Mouse (Mus musculus) stomach, embryonic 16.5 days (tissue): ENCODE data around the gene Cage1. TPM values are rescaled to one million over a fixed set of nuclear protein-coding genes. Genes with fewer than 3 reads are reported as not detected.

ENCODE experiments used
- ATAC-seq: fragments of 200-750 bp; cut with Nextera tagmentation; 2 replicates; pipeline ENCODE4 v1.8.0; 2017; ENCODE audit warnings: moderate number of reproducible peaks, moderate TSS enrichment; ENCODE audit not compliant: insufficient read depth, low FRiP score
- H3K27ac ChIP-seq: fragments of 300-500 bp; sonication (generic); 2 replicates; pipeline ENCODE4 v1.5.1; 2014; ENCODE audit warnings: low read length
- H3K27me3 ChIP-seq: fragments of 300-500 bp; sonication (generic); 2 replicates; pipeline ENCODE4 v1.6.1; 2014; ENCODE audit warnings: low read length, control low read depth, mixed read lengths; ENCODE audit not compliant: control insufficient read depth, insufficient read depth
- H3K36me3 ChIP-seq: fragments of 300-500 bp; sonication (generic); 2 replicates; pipeline ENCODE4 v1.6.1; 2014; ENCODE audit warnings: low read length; ENCODE audit not compliant: control insufficient read depth, insufficient read depth
- H3K4me1 ChIP-seq: fragments of 300-500 bp; sonication (generic); 2 replicates; pipeline ENCODE4 v1.6.1; 2014; ENCODE audit warnings: low read length, control low read depth, mixed read lengths; ENCODE audit not compliant: control insufficient read depth, insufficient read depth
- H3K4me2 ChIP-seq: fragments of 300-500 bp; sonication (generic); 2 replicates; pipeline ENCODE4 v1.6.1; 2014; ENCODE audit warnings: low read depth, low read length, mixed read lengths
- H3K4me3 ChIP-seq: fragments of 300-500 bp; sonication (generic); replicated peaks from 2 replicates; pipeline ENCODE4 v1.5.1; 2014; ENCODE audit warnings: mild to moderate bottlenecking, low read length
- H3K9ac ChIP-seq: fragments of 300-500 bp; sonication (generic); 2 replicates; pipeline ENCODE4 v1.6.1; 2014; ENCODE audit warnings: low read length
- H3K9me3 ChIP-seq: fragments of 300-500 bp; sonication (generic); replicated peaks from 2 replicates; pipeline ENCODE4 v1.6.1; 2016; ENCODE audit warnings: low read length, control low read depth; ENCODE audit not compliant: control insufficient read depth
- WGBS: fragments of 180-500 bp; shearing (Covaris S2); extraction: QIAGEN DNeasy Blood & Tissue Kit; methylation state at CpG from one replicate; pipeline ENCODE4 v1.1.7; 2014; 5-methylcytosine and 5-hydroxymethylcytosine counted together
- polyA plus RNA-seq: library from polyadenylated mRNA; unstranded; fragments of >200 nt; fragmentation: Nextera tagmentation; extraction: Ambion mirVana; gene quantifications from 2 replicates; pipeline ENCODE4 v1.2.1, GENCODE M21; 2015

Cage1 gene
- polyA plus RNA-seq, 1 experiment from 2014 or later = 0.72 TPM

DNA sequence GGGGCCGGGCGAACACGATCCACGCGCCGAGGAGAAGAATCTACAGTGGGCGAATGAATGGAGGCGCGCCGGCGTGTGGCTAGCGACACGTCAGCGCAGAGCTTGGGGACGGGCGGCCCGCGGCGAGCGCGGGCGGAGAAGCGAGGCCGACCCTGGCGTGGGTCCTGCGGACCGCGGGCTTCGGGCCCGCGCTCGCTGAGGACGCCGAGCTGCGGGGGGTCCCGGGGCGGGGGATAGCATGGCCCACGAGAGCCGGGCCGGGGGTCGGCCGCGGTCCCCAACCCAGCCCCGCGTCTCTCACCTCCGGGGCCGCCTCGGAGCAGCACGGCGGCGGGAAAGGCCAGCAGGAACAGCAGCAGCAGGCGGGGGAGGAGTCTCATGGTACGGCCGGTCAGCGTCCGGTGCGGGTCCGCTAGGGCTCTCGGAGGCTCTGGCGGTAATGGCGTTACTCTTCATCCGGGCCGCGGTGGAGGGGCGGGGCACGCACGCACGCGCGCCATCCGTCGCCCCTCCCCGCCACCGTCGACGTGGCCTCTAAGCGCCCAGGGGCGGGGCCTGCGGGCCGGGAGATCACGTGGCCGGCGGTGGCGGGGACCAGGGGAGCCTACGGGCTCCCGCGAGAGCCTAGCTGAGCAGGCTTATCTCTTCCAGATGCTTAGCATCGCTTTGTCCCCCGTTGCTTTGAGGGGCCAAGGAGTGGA is 43.0 kb downstream of the Cage1 start, which contains the start of gene Ssr1:
TSS of gene Ssr1 (minus strand) at position 514 of the 701 bp plus-strand sequence.
- WGBS = under 1% methylated on average over 89 of the region's 89 CpGs
- no peaks in the 10 kb centered on the region for H3K9me3 ChIP-seq

DNA sequence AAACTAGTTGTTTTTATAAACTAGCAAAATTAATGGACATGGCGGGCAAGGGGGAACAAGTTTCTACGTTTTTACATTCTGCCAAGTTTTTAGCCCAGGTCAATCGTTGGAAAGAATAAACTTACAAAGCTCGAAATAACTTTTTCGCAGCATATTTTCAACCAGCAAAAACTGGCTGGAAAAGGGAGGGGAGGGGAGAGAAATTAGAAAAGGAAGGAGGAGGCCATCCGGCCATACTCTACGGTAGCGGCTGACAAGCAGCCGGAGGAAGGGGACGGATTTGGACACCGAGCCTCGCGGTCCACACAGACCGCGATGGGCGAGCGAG is 43.5 kb downstream of the Cage1 start:
- Histone ChIP-seq H3K9ac (peak overlapping the region; percentile 94), H3K27ac (peak overlapping the region; percentile 92), H3K4me1 (no peaks in the 10 kb centered on the region), H3K4me3 (peak overlapping the region; percentile 84), H3K27me3 (no peaks in the 10 kb centered on the region), H3K36me3 (peaks cover 17% of the 10 kb centered on the region), H3K9me3 (no peaks in the 10 kb centered on the region), H3K4me2 (peak overlapping the region; percentile 89)
- ATAC-seq = no peak
- under 1% methylated on average over 17 of the region's 17 CpGs for WGBS

More for the DNA sequence above, 43.0 kb downstream of the Cage1 start, which contains the start of gene Ssr1:
- H3K36me3 ChIP-seq = peaks cover 17% of the 10 kb centered on the region
- peak within 1 kb of the TSS; percentile 89 for H3K4me2 ChIP-seq
- peak within 1 kb of the TSS; percentile 84 for H3K4me3 ChIP-seq
- H3K4me1 ChIP-seq = no peaks in the 10 kb centered on the region
- no peaks in the 10 kb centered on the region for H3K27me3 ChIP-seq
- H3K9ac ChIP-seq = peak within 1 kb of the TSS; percentile 94
- peak within 1 kb of the TSS; percentile 92 for H3K27ac ChIP-seq
- peak; percentile 98 for ATAC-seq

DNA sequence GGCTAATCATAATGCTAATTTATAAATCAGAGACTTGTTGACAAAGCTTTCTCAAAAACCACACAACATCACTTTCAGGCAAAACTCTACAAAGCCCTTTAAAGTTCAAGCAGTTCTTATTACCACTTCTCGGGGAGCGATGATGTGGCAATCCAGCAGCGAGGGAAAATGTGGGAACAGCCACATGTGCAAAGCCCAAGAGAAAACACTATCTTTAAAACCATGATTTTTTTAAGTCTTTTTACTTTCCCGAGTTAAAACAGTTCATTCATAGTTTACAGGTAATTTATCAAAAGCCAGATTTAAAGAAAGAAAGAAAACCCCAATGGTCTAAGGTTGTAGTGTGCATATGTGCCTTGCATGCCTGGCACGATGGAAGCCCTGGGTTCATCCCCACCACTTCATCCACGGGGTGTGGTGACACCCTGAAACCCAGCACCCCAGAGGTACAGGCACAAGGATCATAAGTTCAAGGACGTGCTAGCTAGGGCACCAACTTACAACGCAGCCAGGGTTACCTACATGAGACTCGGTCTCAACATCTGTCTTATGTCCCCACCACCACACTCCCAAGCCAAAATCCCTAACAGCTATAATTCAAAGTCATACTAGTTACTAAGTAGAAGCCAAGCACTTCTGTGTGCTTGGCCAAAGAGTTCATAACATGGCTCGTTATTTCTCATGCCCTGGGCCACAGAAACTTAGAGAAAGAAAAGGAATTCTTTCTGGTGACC is 44.1 kb downstream of the Cage1 start:
- WGBS = 12% methylated on average over 10 of the region's 10 CpGs
- Histone ChIP-seq H3K4me1 (no peaks in the 10 kb centered on the region), H3K9me3 (no peaks in the 10 kb centered on the region), H3K4me3 (peak overlapping the region; percentile 84), H3K27me3 (no peaks in the 10 kb centered on the region), H3K36me3 (peaks cover 17% of the 10 kb centered on the region), H3K27ac (peak overlapping the region; percentile 92), H3K4me2 (peak overlapping the region; percentile 89), H3K9ac (peak overlapping the region; percentile 94)
- ATAC-seq = no peak

DNA sequence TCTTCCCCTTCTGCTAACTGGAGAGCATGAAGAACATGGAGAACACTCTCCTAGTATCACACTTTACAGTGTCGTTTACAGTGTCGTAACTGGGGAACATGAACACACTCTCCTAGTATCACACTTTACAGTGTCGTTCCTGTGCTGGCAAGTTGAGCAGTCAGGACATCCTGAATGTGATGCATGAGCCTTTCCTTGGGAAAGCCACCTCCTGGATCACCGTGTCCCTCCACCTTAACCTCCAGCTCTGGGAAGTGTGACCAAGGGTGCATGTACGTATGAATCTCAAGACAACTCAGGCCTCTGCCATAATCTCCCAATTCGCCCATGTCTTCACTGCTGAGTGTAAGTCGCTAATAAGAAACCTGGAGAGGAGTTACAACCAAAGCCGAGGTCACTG is 47.2 kb downstream of the Cage1 start:
- WGBS = 93% methylated on average over 8 of the region's 8 CpGs
- no peaks in the 10 kb centered on the region for H3K27me3 ChIP-seq
- H3K4me3 ChIP-seq = no peak overlapping the region
- no peak overlapping the region for H3K27ac ChIP-seq
- no peaks in the 10 kb centered on the region for H3K9me3 ChIP-seq
- H3K9ac ChIP-seq = no peak overlapping the region
- H3K4me2 ChIP-seq = no peak overlapping the region
- no peaks in the 10 kb centered on the region for H3K4me1 ChIP-seq
- no peak for ATAC-seq
- H3K36me3 ChIP-seq = peaks cover 31% of the 10 kb centered on the region

DNA sequence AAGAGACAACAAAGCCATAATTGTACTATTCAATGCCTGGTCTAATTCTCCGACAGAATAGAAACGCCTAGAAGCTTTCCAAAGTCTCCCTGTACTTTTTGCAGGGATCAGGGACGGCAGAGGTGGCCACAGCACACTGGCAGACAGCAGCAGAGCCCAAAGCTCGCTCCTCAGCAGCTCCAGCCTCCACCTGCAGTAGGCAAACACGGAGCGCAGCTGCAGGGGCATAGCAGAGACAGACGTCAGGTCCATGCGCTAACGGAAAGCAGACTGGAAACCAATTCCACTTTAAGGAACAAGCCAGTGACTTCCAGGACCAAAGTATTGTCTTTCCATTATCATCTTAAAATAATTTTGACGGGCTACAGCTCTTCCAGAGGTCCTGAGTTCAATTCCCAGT is 50.7 kb downstream of the Cage1 start:
- no peaks in the 10 kb centered on the region for H3K9me3 ChIP-seq
- no peak overlapping the region for H3K4me2 ChIP-seq
- H3K9ac ChIP-seq = no peak overlapping the region
- no peaks in the 10 kb centered on the region for H3K4me1 ChIP-seq
- H3K4me3 ChIP-seq = no peak overlapping the region
- H3K27me3 ChIP-seq = no peaks in the 10 kb centered on the region
- H3K36me3 ChIP-seq = peaks cover 35% of the 10 kb centered on the region
- no peak for ATAC-seq
- H3K27ac ChIP-seq = no peak overlapping the region
- 88% methylated on average over 10 of the region's 10 CpGs for WGBS

DNA sequence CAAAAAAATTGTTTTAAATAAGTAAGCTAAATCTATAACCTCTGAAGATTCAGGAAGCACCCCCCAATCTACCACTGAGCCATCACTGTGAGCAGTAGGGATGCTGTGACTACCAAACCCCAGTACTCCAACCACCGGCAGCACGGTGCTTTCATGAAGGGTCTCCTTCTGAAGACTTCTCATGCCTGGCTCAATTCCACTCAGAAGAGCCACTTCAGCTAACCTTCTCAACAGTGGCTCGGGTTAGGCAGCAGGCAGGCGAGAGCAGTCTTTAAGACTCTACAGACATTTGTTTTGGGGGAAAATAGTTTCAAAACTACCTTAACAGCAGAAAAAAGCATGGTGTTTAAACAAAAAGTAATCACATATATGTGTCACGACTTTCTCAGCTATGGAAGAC is 55.8 kb downstream of the Cage1 start:
- H3K9me3 ChIP-seq = no peaks in the 10 kb centered on the region
- H3K27me3 ChIP-seq = no peaks in the 10 kb centered on the region
- H3K27ac ChIP-seq = no peak overlapping the region
- H3K4me2 ChIP-seq = no peak overlapping the region
- no peaks in the 10 kb centered on the region for H3K4me1 ChIP-seq
- no peak overlapping the region for H3K9ac ChIP-seq
- peaks cover 32% of the 10 kb centered on the region for H3K36me3 ChIP-seq
- no peak for ATAC-seq
- WGBS = 89% methylated on average over 5 of the region's 5 CpGs
- no peak overlapping the region for H3K4me3 ChIP-seq

DNA sequence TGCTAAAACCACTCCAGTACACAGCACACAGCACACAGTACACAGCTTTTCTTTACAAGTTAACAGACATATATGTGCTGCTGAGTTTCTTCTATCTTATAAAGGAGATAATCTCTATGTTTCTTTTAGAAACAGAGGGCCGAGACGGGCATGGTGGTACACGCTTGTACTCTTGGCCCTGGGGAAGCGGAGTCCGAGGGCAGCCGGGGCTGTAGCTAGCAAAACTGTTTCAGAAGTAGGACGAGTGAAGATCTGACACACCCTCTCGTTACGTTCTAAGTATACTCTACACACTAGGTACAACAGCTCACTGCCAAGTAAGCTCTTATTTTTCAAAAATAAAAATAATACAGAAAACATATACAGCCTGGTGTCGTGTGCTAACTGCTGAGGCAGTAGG is 56.5 kb downstream of the Cage1 start:
- Histone ChIP-seq H3K9ac (no peak overlapping the region), H3K27me3 (no peaks in the 10 kb centered on the region), H3K9me3 (no peaks in the 10 kb centered on the region), H3K36me3 (peaks cover 29% of the 10 kb centered on the region), H3K4me2 (no peak overlapping the region), H3K4me1 (no peaks in the 10 kb centered on the region), H3K4me3 (no peak overlapping the region), H3K27ac (no peak overlapping the region)
- WGBS = 92% methylated on average over 10 of the region's 10 CpGs
- ATAC-seq = no peak

DNA sequence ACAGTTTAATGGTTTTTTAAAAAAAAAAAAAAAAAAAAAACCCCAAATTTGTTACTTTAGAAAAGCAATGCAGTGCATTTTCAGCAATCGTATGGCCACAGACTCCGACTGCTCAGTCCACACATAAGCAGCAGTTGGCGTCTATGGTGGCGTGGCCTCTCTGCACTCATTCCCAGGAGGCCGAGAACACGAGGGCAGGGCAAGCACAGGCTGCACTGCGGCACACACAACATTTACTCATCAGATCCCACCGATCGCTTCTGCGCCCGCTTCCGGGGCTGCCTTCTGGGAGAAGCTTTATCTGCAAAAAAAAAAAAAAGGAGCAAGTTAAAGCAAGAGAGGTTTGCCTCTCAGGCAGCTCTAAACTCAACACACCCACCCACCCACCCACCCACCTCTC is 57.4 kb downstream of the Cage1 start:
- H3K4me1 ChIP-seq = no peaks in the 10 kb centered on the region
- no peak overlapping the region for H3K27ac ChIP-seq
- no peaks in the 10 kb centered on the region for H3K9me3 ChIP-seq
- H3K27me3 ChIP-seq = no peaks in the 10 kb centered on the region
- H3K9ac ChIP-seq = no peak overlapping the region
- H3K36me3 ChIP-seq = peaks cover 26% of the 10 kb centered on the region
- no peak overlapping the region for H3K4me2 ChIP-seq
- no peak for ATAC-seq
- 89% methylated on average over 12 of the region's 12 CpGs for WGBS
- no peak overlapping the region for H3K4me3 ChIP-seq

DNA sequence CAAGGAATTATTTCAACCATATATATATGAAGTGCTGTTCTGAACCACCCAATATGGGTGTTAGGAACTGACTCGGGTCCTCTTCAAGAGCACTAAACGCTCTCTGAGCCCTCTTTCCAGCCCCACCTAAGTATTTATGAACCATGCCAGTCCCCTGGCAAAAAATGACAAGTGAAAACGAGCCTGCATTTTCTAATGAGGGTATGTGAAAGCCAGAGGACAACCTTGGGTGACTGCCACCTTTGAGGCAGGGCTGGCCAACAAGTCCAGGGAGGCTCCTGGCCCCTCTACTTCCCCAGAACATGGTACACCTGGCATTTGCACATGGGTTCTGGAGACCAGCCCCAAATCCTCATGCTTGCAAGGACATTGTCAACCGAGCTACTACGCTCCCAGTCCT is 62.1 kb downstream of the Cage1 start:
- H3K27ac ChIP-seq = no peak overlapping the region
- H3K36me3 ChIP-seq = peaks cover 17% of the 10 kb centered on the region
- WGBS = 80% methylated on average over 5 of the region's 5 CpGs
- no peak for ATAC-seq
- no peaks in the 10 kb centered on the region for H3K27me3 ChIP-seq
- no peak overlapping the region for H3K4me2 ChIP-seq
- no peak overlapping the region for H3K9ac ChIP-seq
- H3K9me3 ChIP-seq = no peaks in the 10 kb centered on the region
- H3K4me3 ChIP-seq = no peak overlapping the region
- H3K4me1 ChIP-seq = no peaks in the 10 kb centered on the region
